Comparison of ENCODE assay signal across 9 mouse cellular contexts in the genomic region with DNA sequence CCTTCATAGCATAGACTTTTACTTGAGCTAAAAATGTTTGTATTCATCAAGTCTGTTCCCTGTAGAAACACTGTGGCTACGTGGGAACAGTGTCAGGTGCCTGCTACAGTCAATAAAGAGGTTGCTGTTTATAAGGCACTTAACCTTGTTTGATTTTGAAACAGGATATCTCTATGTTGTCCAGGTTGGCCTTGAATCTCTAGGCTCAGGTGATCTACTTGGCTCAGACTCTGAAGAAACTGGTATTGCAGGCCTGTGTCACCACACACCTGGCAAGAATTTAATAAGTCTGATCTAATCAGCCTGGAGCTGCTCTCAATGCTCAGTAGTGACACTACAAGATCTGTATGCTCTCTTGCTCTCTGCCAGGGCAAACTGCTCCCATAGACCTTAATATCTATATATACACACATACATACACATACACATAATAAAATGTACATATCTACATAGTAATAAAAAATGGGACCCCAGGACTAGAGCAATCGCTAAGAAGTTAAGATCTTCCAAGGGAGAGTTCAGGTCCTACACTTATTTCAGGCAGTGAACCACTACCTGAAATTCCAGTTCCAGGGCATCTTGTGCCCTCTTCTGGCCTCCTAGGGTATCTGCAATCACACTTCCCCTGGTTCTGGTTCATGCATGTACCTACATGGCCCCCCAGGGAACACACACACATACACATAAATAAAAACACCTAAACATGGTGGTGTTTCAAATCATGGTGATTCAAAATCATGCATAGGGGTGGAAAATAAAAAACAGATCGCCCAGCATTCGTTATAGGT. TPM values are rescaled to one million over a fixed set of nuclear protein-coding genes. Genes with fewer than 3 reads are reported as not detected.
DNase-seq lines count a peak whose midpoint lies in the region; ATAC-seq lines count a peak whose summit lies in the region.
"Had no signal": no experiment of that assay in that cellular context is flagged by ENCODE, and none has a peak within 500 bp of the region (broad histone marks: within the 10 kb centered on the region; RNA-seq: fewer than 3 reads in every experiment).

No protein-coding gene starts in this region.

- no peaks in the 10 kb centered on the region for H3K9me3 ChIP-seq in liver, embryonic 11.5 days (ENCODE audit: control insufficient read depth, low read length)
- no peaks in the 10 kb centered on the region for H3K9me3 ChIP-seq in intestine, embryonic 16.5 days (ENCODE audit: control insufficient read depth, low read length)
- H3K9me3 ChIP-seq in lung, embryonic 16.5 days (ENCODE audit: control insufficient read depth, low read length): no peaks in the 10 kb centered on the region
- H3K9me3 ChIP-seq: heart, embryonic 13.5 days had no signal

- no peak overlapping the region for H3K27ac ChIP-seq in liver, embryonic 11.5 days (ENCODE audit: low read depth, low read length)
- H3K27ac ChIP-seq in intestine, embryonic 16.5 days (ENCODE audit: low read length): 0 out of 2 replicates have a peak overlapping the region, but pooled peaks have one; percentile 5
- H3K27ac ChIP-seq in lung, embryonic 16.5 days (ENCODE audit: low read length): peak overlapping the region; percentile 22; the same call in 1 of the 2 replicates
- H3K27ac ChIP-seq: heart, embryonic 13.5 days had no signal

- WGBS in liver, embryonic 11.5 days: 13% methylated on average over 4 of the region's 4 CpGs
- WGBS in intestine, embryonic 16.5 days: 9% methylated on average over 4 of the region's 4 CpGs
- WGBS in lung, embryonic 16.5 days: 9% methylated on average over 4 of the region's 4 CpGs

- no peak overlapping the region for H3K4me2 ChIP-seq in liver, embryonic 11.5 days
- H3K4me2 ChIP-seq in intestine, embryonic 16.5 days (ENCODE audit: low read depth, low read length): no peak overlapping the region
- no peak overlapping the region for H3K4me2 ChIP-seq in lung, embryonic 16.5 days (ENCODE audit: low read depth, low read length)
- H3K4me2 ChIP-seq: heart, embryonic 13.5 days had no signal

- peak; percentile 52 for DNase-seq in adrenal gland, adult 2 months
- DNase-seq in adrenal gland, adult 18-20 months (ENCODE audit: low spot score in 2 of 2): no peak
- peak; percentile 45 for DNase-seq in liver
- DNase-seq in liver, embryonic 11.5 days (ENCODE audit: low spot score): no peak
- DNase-seq in adrenal gland, postnatal 36 days: peak; percentile 42 to 52
- DNase-seq in thymus, postnatal 14 days: peak; percentile 54

- H3K4me3 ChIP-seq in liver, embryonic 11.5 days (ENCODE audit: low read depth, low read length): no peak overlapping the region
- no peak overlapping the region for H3K4me3 ChIP-seq in intestine, embryonic 16.5 days (ENCODE audit: low read length)
- no peak overlapping the region for H3K4me3 ChIP-seq in lung, embryonic 16.5 days (ENCODE audit: low read length)
- H3K4me3 ChIP-seq: heart, embryonic 13.5 days had no signal

- peaks cover 5% of the 10 kb centered on the region; the same call in 1 of the 2 replicates for H3K4me1 ChIP-seq in liver, embryonic 11.5 days (replicated peaks; ENCODE audit: control insufficient read depth, insufficient read depth, low read length)
- 0 out of 2 replicates have a peak, but pooled peaks cover 9% of the 10 kb centered on the region for H3K4me1 ChIP-seq in intestine, embryonic 16.5 days (ENCODE audit: control insufficient read depth, insufficient read depth, low read length)
- H3K4me1 ChIP-seq in lung, embryonic 16.5 days (replicated peaks; ENCODE audit: control insufficient read depth, insufficient read depth, low read length): no peaks in the 10 kb centered on the region
- H3K4me1 ChIP-seq: heart, embryonic 13.5 days had no signal

- no peaks in the 10 kb centered on the region for H3K36me3 ChIP-seq in liver, embryonic 11.5 days (ENCODE audit: control insufficient read depth, insufficient read depth, low read length)
- no peaks in the 10 kb centered on the region for H3K36me3 ChIP-seq in intestine, embryonic 16.5 days (ENCODE audit: control insufficient read depth, insufficient read depth, low read length)
- no peaks in the 10 kb centered on the region for H3K36me3 ChIP-seq in lung, embryonic 16.5 days (ENCODE audit: control insufficient read depth, insufficient read depth, low read length)
- H3K36me3 ChIP-seq: heart, embryonic 13.5 days had no signal

- ATAC-seq in liver, embryonic 11.5 days (replicated peaks; ENCODE audit: low FRiP score): no peak
- peak; percentile 78 for ATAC-seq in intestine, embryonic 16.5 days
- ATAC-seq in lung, embryonic 16.5 days (ENCODE audit: low read depth): peak; percentile 68

- H3K9ac ChIP-seq in liver, embryonic 11.5 days (ENCODE audit: low read depth, low read length): no peak overlapping the region
- no peak overlapping the region for H3K9ac ChIP-seq in intestine, embryonic 16.5 days (ENCODE audit: low read depth, low read length)
- peak overlapping the region; percentile 4; the same call in 1 of the 2 replicates for H3K9ac ChIP-seq in lung, embryonic 16.5 days (ENCODE audit: low read length)
- H3K9ac ChIP-seq: heart, embryonic 13.5 days had no signal

- no peaks in the 10 kb centered on the region for H3K27me3 ChIP-seq in liver, embryonic 11.5 days (replicated peaks; ENCODE audit: control insufficient read depth, insufficient read depth, low read length)
- H3K27me3 ChIP-seq in intestine, embryonic 16.5 days (replicated peaks; ENCODE audit: control insufficient read depth, insufficient read depth, low read length): no peaks in the 10 kb centered on the region
- H3K27me3 ChIP-seq in lung, embryonic 16.5 days (ENCODE audit: control insufficient read depth, insufficient read depth, low read depth, low read length): no peaks in the 10 kb centered on the region

RNA-seq across cellular contexts. Expression of a gene that starts 6.3 kb away (rescaled TPM):
- total RNA-seq in adrenal gland, adult 2 months (2021): 10 to 100 TPM; 22.9 to 26.3 TPM
- 2.8 and 4.4 TPM in 2 replicates for polyA plus RNA-seq in adrenal gland, adult 2 months (2012; rRNA removed)
- 10 to 100 TPM; 13.6 to 26.7 TPM for total RNA-seq in adrenal gland, adult 18-20 months (2021)
- 4.3 and 7.1 TPM in 2 replicates for polyA plus RNA-seq in liver, embryonic 11.5 days (2014; fragmentation: Nextera tagmentation; extraction: Ambion mirVana)
- 10 to 100 TPM; 20.8 to 27.0 TPM for total RNA-seq in adrenal gland, postnatal 36 days (2021)
- 70.8 and 73.3 TPM in 2 replicates for polyA plus RNA-seq in intestine, embryonic 16.5 days (2015; fragmentation: Nextera tagmentation; extraction: Ambion mirVana)
- polyA plus RNA-seq in lung, embryonic 16.5 days (2015; fragmentation: Nextera tagmentation; extraction: Ambion mirVana): 34.2 and 53.9 TPM in 2 replicates

RNA-seq across cellular contexts. Expression of a gene that starts 12.2 kb away (rescaled TPM):
- total RNA-seq in adrenal gland, adult 2 months (2021): 10 to 100 TPM; 39.9 to 49.7 TPM
- polyA plus RNA-seq in adrenal gland, adult 2 months (2012; rRNA removed): 64.5 and 74.4 TPM in 2 replicates
- total RNA-seq in adrenal gland, adult 18-20 months (2021): 10 to 100 TPM; 39.6 to 50.1 TPM
- 53.7 and 64.5 TPM in 2 replicates for polyA plus RNA-seq in liver, embryonic 11.5 days (2014; fragmentation: Nextera tagmentation; extraction: Ambion mirVana)
- total RNA-seq in adrenal gland, postnatal 36 days (2021): 10 to 100 TPM; 39.0 to 41.7 TPM
- polyA plus RNA-seq in intestine, embryonic 16.5 days (2015; fragmentation: Nextera tagmentation; extraction: Ambion mirVana): 42.7 and 49.8 TPM in 2 replicates
- polyA plus RNA-seq in lung, embryonic 16.5 days (2015; fragmentation: Nextera tagmentation; extraction: Ambion mirVana): 42.9 and 47.3 TPM in 2 replicates

RNA-seq across cellular contexts. Expression of a gene that starts 39.3 kb away (rescaled TPM):
- total RNA-seq in adrenal gland, adult 2 months (2021): 10 to 100 TPM; 48.1 to 52.7 TPM
- 29.3 and 34.3 TPM in 2 replicates for polyA plus RNA-seq in adrenal gland, adult 2 months (2012; rRNA removed)
- 10 to 100 TPM; 48.0 to 52.5 TPM for total RNA-seq in adrenal gland, adult 18-20 months (2021)
- 0.14 and 0.44 TPM in 2 replicates for polyA plus RNA-seq in liver, embryonic 11.5 days (2014; fragmentation: Nextera tagmentation; extraction: Ambion mirVana)
- total RNA-seq in adrenal gland, postnatal 36 days (2021): 10 to 100 TPM; 34.1 to 52.7 TPM
- 7.5 and 7.6 TPM in 2 replicates for polyA plus RNA-seq in intestine, embryonic 16.5 days (2015; fragmentation: Nextera tagmentation; extraction: Ambion mirVana)
- 12.3 and 21.1 TPM in 2 replicates for polyA plus RNA-seq in lung, embryonic 16.5 days (2015; fragmentation: Nextera tagmentation; extraction: Ambion mirVana)

RNA-seq across cellular contexts. Expression of a gene that starts 42.2 kb away (rescaled TPM):
- total RNA-seq in adrenal gland, adult 2 months (2021): not detected
- 0.13 and 0.19 TPM in 2 replicates for polyA plus RNA-seq in adrenal gland, adult 2 months (2012; rRNA removed)
- total RNA-seq in adrenal gland, adult 18-20 months (2021): under 1 TPM in 1 of 2 experiments, not detected in 1; 0.38 TPM
- not detected in 2 replicates for polyA plus RNA-seq in liver, embryonic 11.5 days (2014; fragmentation: Nextera tagmentation; extraction: Ambion mirVana)
- total RNA-seq in adrenal gland, postnatal 36 days (2021): not detected
- polyA plus RNA-seq in intestine, embryonic 16.5 days (2015; fragmentation: Nextera tagmentation; extraction: Ambion mirVana): not detected in 2 replicates
- polyA plus RNA-seq in lung, embryonic 16.5 days (2015; fragmentation: Nextera tagmentation; extraction: Ambion mirVana): not detected in 2 replicates
- polyA plus RNA-seq: heart, embryonic 13.5 days had no signal

RNA-seq across cellular contexts. Expression of a gene that starts 51.3 kb away (rescaled TPM):
- 10 to 100 TPM; 33.2 to 47.4 TPM for total RNA-seq in adrenal gland, adult 2 months (2021)
- 52.8 and 56.1 TPM in 2 replicates for polyA plus RNA-seq in adrenal gland, adult 2 months (2012; rRNA removed)
- total RNA-seq in adrenal gland, adult 18-20 months (2021): 10 to 100 TPM; 34.6 to 35.8 TPM
- polyA plus RNA-seq in liver, embryonic 11.5 days (2014; fragmentation: Nextera tagmentation; extraction: Ambion mirVana): 19.7 and 25.2 TPM in 2 replicates
- total RNA-seq in adrenal gland, postnatal 36 days (2021): 10 to 100 TPM; 34.8 to 40.0 TPM
- polyA plus RNA-seq in intestine, embryonic 16.5 days (2015; fragmentation: Nextera tagmentation; extraction: Ambion mirVana): 44.7 and 54.7 TPM in 2 replicates
- polyA plus RNA-seq in lung, embryonic 16.5 days (2015; fragmentation: Nextera tagmentation; extraction: Ambion mirVana): 31.2 and 31.7 TPM in 2 replicates

Comparison
In these comparisons a context has a peak if more than half of its experiments do, and no peak if none do; other contexts are left out.
1. DNase-seq: peak in adrenal gland, adult 2 months (single experiment), liver (single experiment), adrenal gland, postnatal 36 days (2 of 2) and thymus, postnatal 14 days (single experiment); none in adrenal gland, adult 18-20 months (0 of 2) and liver, embryonic 11.5 days (single experiment).